In the genomic region with DNA sequence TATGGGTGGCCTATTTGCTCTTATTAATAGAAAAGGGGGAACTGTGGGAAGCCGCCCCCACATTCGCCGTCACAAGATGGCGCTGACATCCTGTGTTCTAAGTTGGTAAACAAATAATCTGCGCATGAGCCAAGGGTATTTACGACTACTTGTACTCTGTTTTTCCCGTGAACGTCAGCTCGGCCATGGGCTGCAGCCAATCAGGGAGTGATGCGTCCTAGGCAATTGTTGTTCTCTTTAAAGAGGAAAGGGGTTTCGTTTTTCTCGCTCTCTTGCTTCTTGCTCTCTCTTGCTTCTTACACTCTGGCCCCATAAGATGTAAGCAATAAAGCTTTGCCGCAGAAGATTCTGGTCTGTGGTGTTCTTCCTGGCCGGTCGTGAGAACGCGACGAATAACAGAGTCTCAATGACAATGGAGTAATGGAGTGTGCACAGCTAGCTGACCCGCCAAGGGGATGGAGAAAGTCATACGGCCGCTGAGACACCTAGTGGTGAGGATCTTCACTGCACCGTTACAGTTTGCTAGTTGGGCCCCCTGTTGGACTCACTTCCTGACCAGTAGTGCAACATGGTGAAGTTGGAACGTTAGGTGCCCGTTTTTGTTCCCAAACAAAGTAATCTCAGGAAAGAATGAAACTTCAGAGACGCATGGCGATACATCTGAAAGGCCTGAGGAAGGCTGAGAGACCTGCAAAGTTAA, we compare ENCODE assay signal across 8 mouse cellular contexts. TPM values are rescaled to one million over a fixed set of nuclear protein-coding genes. Genes with fewer than 3 reads are reported as not detected.
DNase-seq lines count a peak whose midpoint lies in the region; ATAC-seq lines count a peak whose summit lies in the region.
"Not testable (repeated sequence)": the region's sequence is repeated elsewhere in the genome, so short reads cannot be mapped to it uniquely, and the experiment has no call there.

No protein-coding gene starts in this region.

- not testable (repeated sequence) for H3K9ac ChIP-seq in intestine, embryonic 15.5 days

- ATAC-seq in intestine, embryonic 15.5 days: peak; percentile 96

- not testable (repeated sequence) for H3K9me3 ChIP-seq in intestine, embryonic 15.5 days

- intact Hi-C loops in gastrocnemius, postnatal 36 days (cut with DNase I): not testable (repeated sequence)
- intact Hi-C loops in left cerebral cortex, postnatal 14 days (cut with DNase I): loop anchor here (5.0 kb wide), 1 partner anchor 48 kb away; the partner anchor contains the start of gene Zmym4

- WGBS in intestine, embryonic 15.5 days: 10% methylated on average over 14 of the region's 26 CpGs

- DNase-seq in adrenal gland, adult (ENCODE audit: inconsistent age in 2 of 2, low spot score in 1 of 2): peak; percentile 85 to 96
- DNase-seq in embryo, embryonic 11 days: peak; percentile 91
- DNase-seq in gastrocnemius, postnatal 36 days: peak; percentile 71 to 77
- DNase-seq in left cerebral cortex, postnatal 14 days (ENCODE audit: low spot score in 2 of 2): peak; percentile 87 to 90
- DNase-seq in mesoderm, embryonic 11.5 days (ENCODE audit: low read depth, low spot score): peak; percentile 86
- peak; percentile 68 to 69 for DNase-seq in right cerebral cortex, postnatal 36 days (ENCODE audit: low spot score in 2 of 2)
- peak; percentile 68 to 83 for DNase-seq in urinary bladder, postnatal 4 days (ENCODE audit: low spot score in 2 of 2)

- H3K27me3 ChIP-seq in intestine, embryonic 15.5 days (replicated peaks): not testable (repeated sequence)

- H3K4me2 ChIP-seq in intestine, embryonic 15.5 days (replicated peaks): peak overlapping the region; percentile 33; the same call in 1 of the 2 replicates

- H3K4me1 ChIP-seq in intestine, embryonic 15.5 days (replicated peaks): not testable (repeated sequence)

- peak overlapping the region; percentile 27 for H3K4me3 ChIP-seq in intestine, embryonic 15.5 days (replicated peaks)

- H3K27ac ChIP-seq in intestine, embryonic 15.5 days: not testable (repeated sequence)

- H3K36me3 ChIP-seq in intestine, embryonic 15.5 days: not testable (repeated sequence)

RNA-seq across cellular contexts. Expression of gene Sfpq, which starts 5.7 kb away (rescaled TPM):
- total RNA-seq in gastrocnemius, postnatal 36 days (2021): 10 to 100 TPM; 46.7 to 58.7 TPM
- 71.9 and 75.6 TPM in 2 replicates for polyA plus RNA-seq in intestine, embryonic 15.5 days (2015; fragmentation: Nextera tagmentation; extraction: Ambion mirVana)
- total RNA-seq in left cerebral cortex, postnatal 14 days (2021): 100 to 1,000 TPM; 260 to 278 TPM

RNA-seq across cellular contexts. Expression of gene Zmym1, which starts 45.5 kb away (rescaled TPM):
- total RNA-seq in gastrocnemius, postnatal 36 days (2021): 1 to 10 TPM; 4.2 to 4.5 TPM
- polyA plus RNA-seq in intestine, embryonic 15.5 days (2015; fragmentation: Nextera tagmentation; extraction: Ambion mirVana): 13.8 and 14.9 TPM in 2 replicates
- 10 to 100 TPM; 12.4 to 13.8 TPM for total RNA-seq in left cerebral cortex, postnatal 14 days (2021)

RNA-seq across cellular contexts. Expression of gene Zmym4, which starts 47.5 kb away (rescaled TPM):
- 10 to 100 TPM; 13.8 to 15.9 TPM for total RNA-seq in gastrocnemius, postnatal 36 days (2021)
- polyA plus RNA-seq in intestine, embryonic 15.5 days (2015; fragmentation: Nextera tagmentation; extraction: Ambion mirVana): 15.1 and 15.2 TPM in 2 replicates
- total RNA-seq in left cerebral cortex, postnatal 14 days (2021): 10 to 100 TPM; 43.9 to 51.8 TPM

Comparison
In these comparisons a context has a peak if more than half of its experiments do, and no peak if none do; other contexts are left out.
1. RNA of gene Sfpq, which starts 5.7 kb away (total RNA-seq): 260 to 278 TPM in left cerebral cortex, postnatal 14 days; 46.7 to 58.7 TPM in gastrocnemius, postnatal 36 days; every median in the first group is over 4 times any median in the second.
2. Peak in every context shown above with its lines, with median percentiles within 50 percentile points of each other: DNase-seq.